Mouse (Mus musculus): ENCODE measurements at regions not wholly inside any gene's neighbourhood (a gene's known extent, or its start where the extent isn't known, plus 50 kb on each side); places are given as distances from the start of the nearest gene placed in this dataset.

GRCm38 (mm10) chr17:54821059-54821458, 522.2 kb upstream of the Slc5a7 start:
- no peak for DNase-seq

- no peak for DNase-seq
Observed at GRCm38 (mm10) chr17:54853631-54854030, 554.8 kb upstream of the Slc5a7 start.

DNA sequence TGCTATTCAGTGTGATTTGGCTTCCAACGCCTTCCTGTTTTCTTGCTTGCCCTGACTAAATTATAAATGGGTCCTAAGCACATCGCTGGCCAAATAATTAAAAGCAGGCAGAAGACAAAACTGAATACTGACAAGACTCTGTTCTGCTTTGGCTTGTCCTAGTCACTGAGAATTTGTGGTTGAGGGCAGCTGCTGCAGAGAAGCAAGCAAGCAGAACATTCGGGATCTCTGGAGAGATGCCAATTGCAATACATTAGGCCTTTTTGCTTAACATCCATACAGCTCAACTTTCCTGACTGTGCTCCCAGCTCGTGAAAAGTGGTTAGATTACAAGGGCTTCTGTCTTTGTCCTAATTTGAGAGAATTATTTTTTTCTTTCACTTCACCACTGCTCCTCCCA, 549.0 kb upstream of the St6gal2 start:
- peak; percentile 1 to 2 for DNase-seq

DNA sequence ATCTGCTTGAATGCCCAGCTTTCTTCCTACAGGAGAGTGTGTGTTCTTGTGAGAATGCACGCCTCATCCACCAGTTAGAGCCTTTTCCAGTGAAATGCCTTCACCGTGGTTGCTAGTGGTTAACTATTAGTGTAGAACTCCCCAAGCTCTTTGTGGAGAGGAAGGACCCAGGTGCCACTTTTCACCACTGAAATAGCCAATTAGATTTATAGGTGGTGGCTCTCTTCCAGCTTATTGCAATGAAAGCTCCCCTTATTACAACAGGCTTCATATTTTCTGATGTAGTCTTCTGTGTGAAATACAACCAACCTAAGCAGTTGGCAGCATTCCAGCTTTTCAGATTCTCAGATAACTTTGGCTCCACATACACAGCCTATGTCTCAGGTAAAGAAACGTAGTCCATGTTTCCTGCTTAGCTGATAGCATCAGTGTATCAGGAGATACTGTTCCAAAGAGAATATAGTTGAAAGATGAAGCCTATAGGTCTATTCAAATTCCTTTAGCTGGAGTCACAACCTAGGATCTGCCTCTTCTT, 515.9 kb upstream of the St6gal2 start:
- no peak for DNase-seq

- DNase-seq = no peak
Observed at GRCm38 (mm10) chr17:54943380-54944047, 501.7 kb upstream of the St6gal2 start.

DNA sequence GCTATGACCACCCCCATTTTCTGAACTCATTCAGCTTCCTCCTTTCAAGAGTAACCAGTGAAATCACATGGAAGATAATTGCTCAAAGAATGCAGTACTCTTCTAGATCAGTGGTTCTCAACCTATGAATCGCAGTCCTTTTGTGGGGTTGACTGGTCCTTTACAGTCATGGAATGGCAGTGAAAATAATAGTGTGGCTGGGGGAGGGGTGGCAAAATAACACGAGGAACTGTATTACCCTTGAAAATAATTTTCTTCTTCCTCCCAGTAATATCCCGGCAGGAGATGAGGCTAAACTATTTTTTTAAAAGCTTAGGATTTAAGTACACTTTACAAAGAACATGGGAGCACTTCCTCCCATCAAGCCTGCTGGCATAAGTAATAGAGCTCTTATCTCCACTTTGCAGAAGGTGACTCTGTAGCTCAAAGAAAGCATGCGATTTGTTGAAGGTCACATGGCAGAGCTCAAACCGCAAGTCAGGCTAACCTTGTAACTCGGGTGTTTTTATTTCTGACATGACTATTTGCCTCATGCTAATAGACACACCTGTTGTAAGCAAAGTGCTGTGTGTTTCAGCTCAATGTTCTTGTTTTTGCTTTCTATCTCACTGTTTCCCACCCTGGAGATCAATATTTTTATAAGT, 500.8 kb upstream of the St6gal2 start:
- no peak for DNase-seq

Data from kidney, postnatal 4 days (tissue).